Mouse (Mus musculus): ENCODE data around the gene Atg4c. TPM values are rescaled to one million over a fixed set of nuclear protein-coding genes. Genes with fewer than 3 reads are reported as not detected.

The Atg4c gene
- 3.8 and 6.0 TPM in 2 replicates for polyA plus RNA-seq (2015; fragmentation: Nextera tagmentation; extraction: Ambion mirVana)

GRCm38 (mm10) chr4:99193810-99194582 is at the start of gene Atg4c:
Gene Atg4c (plus strand): TSS chr4:99193934.
- Histone ChIP-seq H3K27me3 (no peaks in the 10 kb centered on the region), H3K9me3 (replicated peaks) (no peaks in the 10 kb centered on the region), H3K4me3 (replicated peaks) (peak within 1 kb of the TSS; percentile 75), H3K36me3 (no peaks in the 10 kb centered on the region), H3K4me2 (peak within 1 kb of the TSS; percentile 75), H3K4me1 (replicated peaks) (peaks cover 22% of the 10 kb centered on the region), H3K9ac (peak within 1 kb of the TSS; percentile 80), H3K27ac (peak within 1 kb of the TSS; percentile 72)
- DNase-seq (peak; percentile 72), ATAC-seq (ENCODE audit: low read depth) (peak; percentile 94)
- under 1% methylated on average over 50 of the region's 50 CpGs for WGBS (ENCODE audit: insufficient replicate concordance)

GRCm38 (mm10) chr4:99151434-99151833 is 42.3 kb upstream of the Atg4c start:
- Histone ChIP-seq H3K9ac (no peak overlapping the region), H3K4me2 (no peak overlapping the region), H3K27me3 (no peaks in the 10 kb centered on the region), H3K9me3 (replicated peaks) (no peaks in the 10 kb centered on the region), H3K36me3 (no peaks in the 10 kb centered on the region), H3K4me1 (replicated peaks) (peaks cover 2% of the 10 kb centered on the region), H3K4me3 (replicated peaks) (no peak overlapping the region), H3K27ac (no peak overlapping the region)
- WGBS (ENCODE audit: insufficient replicate concordance), result 65% methylated on average over 4 of the region's 4 CpGs
- DNase-seq (no peak), ATAC-seq (ENCODE audit: low read depth) (no peak)

- no peak overlapping the region for H3K9ac ChIP-seq
- DNase-seq, result no peak
- H3K4me2 ChIP-seq, result no peak overlapping the region
- no peak for ATAC-seq (ENCODE audit: low read depth)
- 29% methylated on average over 4 of the region's 4 CpGs for WGBS (ENCODE audit: insufficient replicate concordance)
- peaks cover 8% of the 10 kb centered on the region for H3K4me1 ChIP-seq (replicated peaks)
- H3K27ac ChIP-seq, result no peak overlapping the region
- no peaks in the 10 kb centered on the region for H3K27me3 ChIP-seq
- no peaks in the 10 kb centered on the region for H3K36me3 ChIP-seq
- no peak overlapping the region for H3K4me3 ChIP-seq (replicated peaks)
- no peaks in the 10 kb centered on the region for H3K9me3 ChIP-seq (replicated peaks)
Measured at GRCm38 (mm10) chr4:99151885-99152558, 41.7 kb upstream of the Atg4c start.

- Histone ChIP-seq H3K9ac (no peak overlapping the region), H3K4me3 (replicated peaks) (no peak overlapping the region), H3K27ac (no peak overlapping the region), H3K27me3 (peaks cover 11% of the 10 kb centered on the region), H3K4me2 (no peak overlapping the region), H3K4me1 (replicated peaks) (peaks cover 8% of the 10 kb centered on the region), H3K9me3 (replicated peaks) (no peaks in the 10 kb centered on the region), H3K36me3 (no peaks in the 10 kb centered on the region)
- 38% methylated on average over 11 of the region's 11 CpGs for WGBS (ENCODE audit: insufficient replicate concordance)
- no peak for DNase-seq
- ATAC-seq (ENCODE audit: low read depth), result no peak
Measured at GRCm38 (mm10) chr4:99156641-99157307, 37.0 kb upstream of the Atg4c start.

- ATAC-seq (ENCODE audit: low read depth) (no peak), DNase-seq (no peak)
- H3K27ac ChIP-seq, result no peak overlapping the region
- no peak overlapping the region for H3K4me2 ChIP-seq
- WGBS (ENCODE audit: insufficient replicate concordance), result 61% methylated on average over 5 of the region's 5 CpGs
- peaks cover 8% of the 10 kb centered on the region for H3K4me1 ChIP-seq (replicated peaks)
- no peak overlapping the region for H3K9ac ChIP-seq
- no peak overlapping the region for H3K4me3 ChIP-seq (replicated peaks)
- peaks cover 20% of the 10 kb centered on the region for H3K27me3 ChIP-seq
- H3K9me3 ChIP-seq (replicated peaks), result no peaks in the 10 kb centered on the region
- no peaks in the 10 kb centered on the region for H3K36me3 ChIP-seq
Measured at GRCm38 (mm10) chr4:99158495-99158894, 35.2 kb upstream of the Atg4c start.

GRCm38 (mm10) chr4:99160414-99160813 is 33.3 kb upstream of the Atg4c start:
- no peak for ATAC-seq (ENCODE audit: low read depth)
- H3K4me2 ChIP-seq, result no peak overlapping the region
- H3K9me3 ChIP-seq (replicated peaks), result no peaks in the 10 kb centered on the region
- no peak overlapping the region for H3K4me3 ChIP-seq (replicated peaks)
- H3K27ac ChIP-seq, result no peak overlapping the region
- H3K36me3 ChIP-seq, result no peaks in the 10 kb centered on the region
- DNase-seq, result no peak
- peaks cover 8% of the 10 kb centered on the region for H3K4me1 ChIP-seq (replicated peaks)
- H3K27me3 ChIP-seq, result peaks cover 26% of the 10 kb centered on the region
- H3K9ac ChIP-seq, result no peak overlapping the region
- 37% methylated on average over 3 of the region's 3 CpGs for WGBS (ENCODE audit: insufficient replicate concordance)

- 61% methylated on average over 5 of the region's 5 CpGs for WGBS (ENCODE audit: insufficient replicate concordance)
- no peaks in the 10 kb centered on the region for H3K36me3 ChIP-seq
- H3K9me3 ChIP-seq (replicated peaks), result no peaks in the 10 kb centered on the region
- ATAC-seq (ENCODE audit: low read depth) (no peak), DNase-seq (no peak)
- H3K27ac ChIP-seq, result no peak overlapping the region
- H3K4me3 ChIP-seq (replicated peaks), result no peak overlapping the region
- H3K4me1 ChIP-seq (replicated peaks), result peaks cover 8% of the 10 kb centered on the region
- no peak overlapping the region for H3K4me2 ChIP-seq
- H3K9ac ChIP-seq, result no peak overlapping the region
- peaks cover 26% of the 10 kb centered on the region for H3K27me3 ChIP-seq
Measured at GRCm38 (mm10) chr4:99160899-99161298, 32.8 kb upstream of the Atg4c start.

- H3K9me3 ChIP-seq (replicated peaks), result no peaks in the 10 kb centered on the region
- H3K27ac ChIP-seq, result no peak overlapping the region
- WGBS (ENCODE audit: insufficient replicate concordance), result 36% methylated on average over 6 of the region's 6 CpGs
- no peak overlapping the region for H3K4me2 ChIP-seq
- H3K36me3 ChIP-seq, result no peaks in the 10 kb centered on the region
- ATAC-seq (ENCODE audit: low read depth) (no peak), DNase-seq (no peak)
- H3K9ac ChIP-seq, result no peak overlapping the region
- H3K27me3 ChIP-seq, result peaks cover 29% of the 10 kb centered on the region
- no peak overlapping the region for H3K4me3 ChIP-seq (replicated peaks)
- H3K4me1 ChIP-seq (replicated peaks), result peaks cover 5% of the 10 kb centered on the region
Measured at GRCm38 (mm10) chr4:99161457-99161971, 32.2 kb upstream of the Atg4c start.

GRCm38 (mm10) chr4:99163001-99163400 is 30.7 kb upstream of the Atg4c start:
- Histone ChIP-seq H3K4me1 (replicated peaks) (no peaks in the 10 kb centered on the region), H3K27me3 (peaks cover 29% of the 10 kb centered on the region), H3K27ac (no peak overlapping the region), H3K9me3 (replicated peaks) (no peaks in the 10 kb centered on the region), H3K4me3 (replicated peaks) (no peak overlapping the region), H3K9ac (no peak overlapping the region), H3K4me2 (no peak overlapping the region), H3K36me3 (no peaks in the 10 kb centered on the region)
- no peak for DNase-seq
- no peak for ATAC-seq (ENCODE audit: low read depth)
- 46% methylated on average over 9 of the region's 9 CpGs for WGBS (ENCODE audit: insufficient replicate concordance)

GRCm38 (mm10) chr4:99163547-99163946 is 30.2 kb upstream of the Atg4c start:
- ATAC-seq (ENCODE audit: low read depth), result no peak
- no peak overlapping the region for H3K9ac ChIP-seq
- H3K36me3 ChIP-seq, result no peaks in the 10 kb centered on the region
- no peak overlapping the region for H3K27ac ChIP-seq
- no peaks in the 10 kb centered on the region for H3K9me3 ChIP-seq (replicated peaks)
- no peak overlapping the region for H3K4me3 ChIP-seq (replicated peaks)
- WGBS (ENCODE audit: insufficient replicate concordance), result 11% methylated on average over 4 of the region's 4 CpGs
- peaks cover 29% of the 10 kb centered on the region for H3K27me3 ChIP-seq
- H3K4me1 ChIP-seq (replicated peaks), result no peaks in the 10 kb centered on the region
- H3K4me2 ChIP-seq, result no peak overlapping the region
- no peak for DNase-seq

- no peaks in the 10 kb centered on the region for H3K4me1 ChIP-seq (replicated peaks)
- peaks cover 7% of the 10 kb centered on the region for H3K27me3 ChIP-seq
- H3K9ac ChIP-seq, result no peak overlapping the region
- no peak overlapping the region for H3K4me3 ChIP-seq (replicated peaks)
- H3K9me3 ChIP-seq (replicated peaks), result no peaks in the 10 kb centered on the region
- H3K4me2 ChIP-seq, result no peak overlapping the region
- WGBS (ENCODE audit: insufficient replicate concordance), result 57% methylated on average over 5 of the region's 5 CpGs
- no peak overlapping the region for H3K27ac ChIP-seq
- DNase-seq (no peak), ATAC-seq (ENCODE audit: low read depth) (no peak)
- H3K36me3 ChIP-seq, result no peaks in the 10 kb centered on the region
Measured at GRCm38 (mm10) chr4:99168869-99169268, 24.9 kb upstream of the Atg4c start.
